Mouse (Mus musculus) midbrain, postnatal 0 days (tissue): ENCODE measurements at regions not wholly inside any gene's neighbourhood (a gene's known extent, or its start where the extent isn't known, plus 50 kb on each side); places are given as distances from the start of the nearest gene placed in this dataset.

Source experiments
- ATAC-seq: fragments of 200-750 bp; cut with Nextera tagmentation; 2 replicates; pipeline ENCODE4 v1.8.0; 2017; ENCODE audit warnings: moderate number of reproducible peaks, mild to moderate bottlenecking, moderate TSS enrichment, moderate library complexity; ENCODE audit not compliant: low FRiP score
- DNase-seq: peaks from one replicate; pipeline ENCODE4 v3.0.0-alpha.2; 2015; ENCODE audit warnings: low spot score
- H3K27ac ChIP-seq: fragments of 300-500 bp; sonication (generic); 2 replicates; pipeline ENCODE4 v1.5.1; 2014; ENCODE audit warnings: low read depth, mild to moderate bottlenecking, low read length, mixed read lengths
- H3K27me3 ChIP-seq: fragments of 300-500 bp; sonication (generic); 2 replicates; pipeline ENCODE4 v1.6.1; 2014; ENCODE audit warnings: low read length, control low read depth, mixed read lengths; ENCODE audit not compliant: insufficient read depth
- H3K36me3 ChIP-seq: fragments of 300-500 bp; sonication (generic); 2 replicates; pipeline ENCODE4 v1.6.1; 2014; ENCODE audit warnings: low read length, control low read depth, mixed read lengths; ENCODE audit not compliant: insufficient read depth
- H3K4me1 ChIP-seq: fragments of 300-500 bp; sonication (generic); 2 replicates; pipeline ENCODE4 v1.6.1; 2014; ENCODE audit warnings: mild to moderate bottlenecking, control low read depth, antibody characterized with exemption, low read length, mixed read lengths; ENCODE audit not compliant: insufficient read depth
- H3K4me2 ChIP-seq: fragments of 300-500 bp; sonication (generic); 2 replicates; pipeline ENCODE4 v1.6.1; 2014; ENCODE audit warnings: low read depth, mild to moderate bottlenecking, low read length, mixed read lengths; ENCODE audit not compliant: poor library complexity, severe bottlenecking
- H3K4me3 ChIP-seq: fragments of 300-500 bp; sonication (generic); 2 replicates; pipeline ENCODE4 v1.5.1; 2014; ENCODE audit warnings: low read depth, mild to moderate bottlenecking, low read length, moderate library complexity
- H3K9ac ChIP-seq: fragments of 300-500 bp; sonication (generic); replicated peaks from 2 replicates; pipeline ENCODE4 v1.6.1; 2014; ENCODE audit warnings: mild to moderate bottlenecking, low read length, moderate library complexity, mixed read lengths; ENCODE audit not compliant: poor library complexity, severe bottlenecking
- H3K9me3 ChIP-seq: fragments of 300-500 bp; sonication (generic); 2 replicates; pipeline ENCODE4 v1.6.1; 2016; ENCODE audit warnings: low read length, control low read depth
- CTCF ChIP-seq: IDR thresholded peaks from 2 replicates; pipeline ENCODE4 v1.5.1; 2016; ENCODE audit warnings: antibody characterized with exemption, mild to moderate bottlenecking
- WGBS: fragments of 180-500 bp; shearing (Covaris S2); extraction: QIAGEN DNeasy Blood & Tissue Kit; methylation state at CpG from one replicate; pipeline ENCODE4 v1.1.7; 2014; 5-methylcytosine and 5-hydroxymethylcytosine counted together

GRCm38 (mm10) chr1:164689311-164689710, 107.1 kb upstream of the Dpt start:
- Histone ChIP-seq H3K27ac (no peak overlapping the region), H3K4me3 (no peak overlapping the region), H3K9me3 (no peaks in the 10 kb centered on the region), H3K4me1 (no peaks in the 10 kb centered on the region), H3K36me3 (no peaks in the 10 kb centered on the region), H3K27me3 (no peaks in the 10 kb centered on the region; the same call in 1 of the 2 replicates), H3K4me2 (no peak overlapping the region), H3K9ac (no peak overlapping the region)
- 78% methylated on average over 4 of the region's 4 CpGs for WGBS
- DNase-seq (no peak), ATAC-seq (no peak)
- no peak for TF ChIP-seq CTCF

GRCm38 (mm10) chr1:164684437-164684836, 112.0 kb upstream of the Dpt start:
- 59% methylated on average over 2 of the region's 2 CpGs for WGBS
- no peak for TF ChIP-seq CTCF
- Histone ChIP-seq H3K36me3 (no peaks in the 10 kb centered on the region), H3K4me3 (no peak overlapping the region), H3K27ac (peak overlapping the region; percentile 62; the same call in 1 of the 2 replicates), H3K9me3 (no peaks in the 10 kb centered on the region), H3K9ac (no peak overlapping the region), H3K4me1 (no peaks in the 10 kb centered on the region), H3K27me3 (no peaks in the 10 kb centered on the region; the same call in 1 of the 2 replicates), H3K4me2 (no peak overlapping the region)
- no peak for DNase-seq
- no peak for ATAC-seq

- Histone ChIP-seq H3K4me3 (no peak overlapping the region), H3K4me1 (no peaks in the 10 kb centered on the region), H3K27me3 (no peaks in the 10 kb centered on the region), H3K9ac (no peak overlapping the region), H3K9me3 (no peaks in the 10 kb centered on the region), H3K27ac (peak overlapping the region; percentile 62), H3K36me3 (no peaks in the 10 kb centered on the region), H3K4me2 (no peak overlapping the region)
- peak; percentile 39 for DNase-seq
- WGBS = 76% methylated on average over 3 of the region's 3 CpGs
- TF ChIP-seq CTCF = 0 out of 2 replicates have a peak, but pooled peaks have one; percentile 6
- no peak for ATAC-seq
Measured at GRCm38 (mm10) chr1:164683788-164684187, 112.7 kb upstream of the Dpt start.

GRCm38 (mm10) chr1:164682867-164683599, 113.4 kb upstream of the Dpt start:
- Histone ChIP-seq H3K9me3 (no peaks in the 10 kb centered on the region), H3K27ac (peak overlapping the region; percentile 62), H3K4me2 (no peak overlapping the region), H3K4me1 (no peaks in the 10 kb centered on the region), H3K36me3 (no peaks in the 10 kb centered on the region), H3K4me3 (no peak overlapping the region), H3K9ac (no peak overlapping the region), H3K27me3 (no peaks in the 10 kb centered on the region)
- 83% methylated on average over 5 of the region's 5 CpGs for WGBS
- DNase-seq (no peak), ATAC-seq (no peak)
- TF ChIP-seq CTCF = no peak

GRCm38 (mm10) chr1:164682426-164682825, 114.0 kb upstream of the Dpt start:
- H3K36me3 ChIP-seq = no peaks in the 10 kb centered on the region
- no peak overlapping the region for H3K4me2 ChIP-seq
- WGBS = 88% methylated on average over 6 of the region's 6 CpGs
- no peaks in the 10 kb centered on the region for H3K4me1 ChIP-seq
- no peak for TF ChIP-seq CTCF
- H3K27ac ChIP-seq = no peak overlapping the region
- H3K4me3 ChIP-seq = no peak overlapping the region
- no peak for ATAC-seq
- H3K9me3 ChIP-seq = no peaks in the 10 kb centered on the region
- H3K27me3 ChIP-seq = no peaks in the 10 kb centered on the region
- DNase-seq = no peak
- H3K9ac ChIP-seq = no peak overlapping the region

GRCm38 (mm10) chr1:164681582-164681981, 114.9 kb upstream of the Dpt start:
- no peak for DNase-seq
- Histone ChIP-seq H3K27me3 (no peaks in the 10 kb centered on the region), H3K4me2 (no peak overlapping the region), H3K9me3 (no peaks in the 10 kb centered on the region), H3K36me3 (no peaks in the 10 kb centered on the region), H3K4me1 (no peaks in the 10 kb centered on the region), H3K27ac (no peak overlapping the region), H3K9ac (no peak overlapping the region), H3K4me3 (no peak overlapping the region)
- no peak for TF ChIP-seq CTCF
- ATAC-seq = no peak
- WGBS = 71% methylated on average over 5 of the region's 5 CpGs
